Mouse (Mus musculus) cerebellum, postnatal 14 days (tissue): ENCODE measurements around the gene Gas7.

ENCODE experiments used
- DNase-seq, 2 experiments: peaks; one replicate each; pipeline ENCODE4 v3.0.0; 2021; ENCODE audit warnings: mixed read lengths in 2 of 2

Gene Gas7

GRCm38 (mm10) chr11:67627179-67627578, 171.9 kb downstream of the Gas7 start:
- no peak for DNase-seq

DNA sequence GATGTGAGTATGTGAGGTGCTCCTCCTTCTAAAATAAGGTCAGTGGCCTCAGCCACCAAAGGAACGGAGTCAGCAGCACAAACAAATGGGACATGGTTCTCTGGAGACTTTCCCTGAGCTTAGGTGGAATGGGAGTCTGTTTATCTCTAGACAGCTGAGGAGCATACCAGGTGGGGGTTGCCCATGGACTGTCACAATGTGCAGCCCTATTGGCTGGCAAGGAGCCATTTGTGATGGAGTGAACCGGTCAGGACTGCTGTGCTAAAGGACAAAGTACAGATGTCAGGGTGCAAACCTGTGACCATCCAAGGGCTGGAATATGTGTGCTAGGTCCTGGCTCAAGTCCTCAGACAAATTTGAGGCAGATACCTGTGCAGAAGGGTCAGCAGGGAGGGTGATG, 173.3 kb downstream of the Gas7 start:
- no peak for DNase-seq

- no peak for DNase-seq
Measured at GRCm38 (mm10) chr11:67632906-67633305, 177.7 kb downstream of the Gas7 start.

GRCm38 (mm10) chr11:67633620-67634229, 178.5 kb downstream of the Gas7 start:
- DNase-seq: no peak

DNA sequence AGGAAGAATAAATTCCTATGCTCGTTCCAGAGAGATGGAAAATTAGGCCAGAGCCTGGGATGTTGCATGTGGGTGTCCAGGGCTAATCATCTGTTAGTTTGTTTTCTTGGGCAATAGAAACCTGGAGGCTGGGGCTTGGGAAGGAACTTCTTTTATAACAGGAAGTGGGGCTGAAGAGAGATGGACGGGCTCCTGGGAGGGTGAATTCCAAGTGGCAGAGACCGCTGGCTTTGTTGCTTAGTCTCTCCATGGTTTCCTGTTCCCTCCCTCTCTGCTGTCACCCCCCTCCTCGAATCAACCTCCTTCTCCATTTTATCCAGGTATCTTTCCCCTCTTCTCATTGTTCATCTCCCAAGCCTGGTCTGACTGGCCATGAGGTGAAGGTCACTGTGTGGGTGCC, 181.0 kb downstream of the Gas7 start:
- no peak for DNase-seq

DNA sequence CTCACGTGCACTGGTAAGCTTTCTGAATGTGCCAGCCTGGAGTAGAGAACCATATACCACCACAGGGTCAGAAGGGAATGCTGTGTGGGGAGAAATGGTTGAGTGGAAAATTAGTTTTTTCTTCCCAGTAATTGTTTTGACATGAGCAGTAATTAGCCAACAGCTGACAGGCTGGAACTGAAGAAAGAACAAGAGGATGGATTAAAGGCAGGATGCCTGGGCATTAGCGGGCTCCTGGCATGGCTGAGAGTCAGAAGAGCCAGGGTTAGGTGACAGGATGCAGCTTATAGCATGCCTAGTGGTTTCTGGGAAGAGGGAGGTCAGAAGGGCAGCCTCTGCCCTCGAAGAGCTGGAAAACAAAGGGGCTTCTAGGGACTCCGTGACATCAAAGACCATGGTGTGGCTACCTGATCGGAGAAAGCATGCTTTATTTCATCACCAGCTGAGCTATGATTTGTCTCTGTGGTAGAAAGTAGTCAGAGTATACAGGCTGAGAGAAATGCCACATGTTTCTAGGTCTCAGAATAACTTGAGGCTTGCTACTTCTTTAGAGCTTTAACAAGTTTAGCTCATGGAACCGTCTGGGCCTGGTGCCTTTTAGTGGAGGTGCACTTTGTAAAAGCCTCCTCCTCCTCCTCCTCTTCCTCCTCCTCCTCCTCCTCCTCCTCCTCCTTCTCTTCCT, 181.8 kb downstream of the Gas7 start:
- DNase-seq: peak in 1 of 2 experiments; percentile 47

DNA sequence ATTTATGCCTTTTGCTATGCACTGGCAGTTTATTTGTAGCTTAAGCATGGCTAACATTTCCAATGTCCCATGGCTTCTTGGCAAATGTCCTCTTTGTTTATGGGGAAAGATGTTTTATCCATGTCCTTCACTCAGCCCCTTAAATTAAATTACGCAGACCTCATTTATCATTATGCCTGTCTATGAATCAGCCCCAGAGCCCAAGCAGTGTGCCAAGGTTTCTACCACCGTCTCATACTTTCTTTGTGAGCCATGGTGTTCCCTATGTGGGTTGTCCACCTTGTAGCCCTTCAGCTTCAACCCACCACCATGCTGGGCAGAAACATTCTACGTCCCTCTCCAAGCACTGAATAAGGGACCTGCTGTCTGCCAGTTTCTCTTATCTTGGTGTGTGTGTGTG, 183.2 kb downstream of the Gas7 start:
- no peak for DNase-seq

- no peak for DNase-seq
Measured at GRCm38 (mm10) chr11:67640299-67640698, 185.1 kb downstream of the Gas7 start.

DNA sequence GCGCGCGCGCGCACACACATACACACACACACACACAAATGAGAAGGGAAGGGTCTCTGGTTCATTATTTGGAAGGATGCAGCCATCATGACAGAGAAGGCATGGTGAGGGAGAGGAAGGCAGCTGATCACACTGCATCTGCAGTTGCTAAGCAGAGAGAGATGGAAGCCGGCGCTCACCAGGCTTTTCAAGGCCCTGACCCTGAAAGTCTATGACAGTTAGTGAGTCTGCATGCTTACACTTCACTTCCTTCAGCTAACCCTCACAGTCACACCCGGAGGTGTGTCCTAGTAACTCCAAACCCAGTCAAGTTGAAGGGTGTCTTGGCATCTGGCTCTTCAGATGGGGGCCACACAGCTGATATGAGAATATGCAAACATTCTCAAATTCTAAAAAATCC, 187.2 kb downstream of the Gas7 start:
- no peak for DNase-seq

GRCm38 (mm10) chr11:67642835-67643234, 187.6 kb downstream of the Gas7 start:
- DNase-seq: peak; percentile 50 to 58

DNA sequence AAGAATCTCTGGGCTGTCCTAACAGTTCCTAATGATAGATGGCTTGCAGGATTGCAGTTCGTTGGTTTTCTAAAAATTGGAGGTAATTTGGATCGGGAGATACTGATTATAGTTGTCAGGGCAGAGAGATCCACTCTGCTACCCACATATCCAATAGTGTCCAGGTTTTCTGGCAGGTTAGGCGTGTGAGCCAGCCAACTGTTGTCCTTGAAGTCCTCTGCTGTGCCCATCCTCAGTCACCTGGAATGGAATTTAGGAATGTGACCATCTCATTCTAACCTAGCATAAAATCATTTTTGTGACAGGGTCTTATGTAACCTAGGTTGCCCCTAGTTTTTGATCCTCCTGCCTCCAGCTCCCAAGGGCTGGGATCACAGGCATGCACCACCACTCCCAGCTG, 188.2 kb downstream of the Gas7 start:
- DNase-seq: peak; percentile 70 to 80

- DNase-seq: no peak
Measured at GRCm38 (mm10) chr11:67644632-67645149, 189.5 kb downstream of the Gas7 start.

DNA sequence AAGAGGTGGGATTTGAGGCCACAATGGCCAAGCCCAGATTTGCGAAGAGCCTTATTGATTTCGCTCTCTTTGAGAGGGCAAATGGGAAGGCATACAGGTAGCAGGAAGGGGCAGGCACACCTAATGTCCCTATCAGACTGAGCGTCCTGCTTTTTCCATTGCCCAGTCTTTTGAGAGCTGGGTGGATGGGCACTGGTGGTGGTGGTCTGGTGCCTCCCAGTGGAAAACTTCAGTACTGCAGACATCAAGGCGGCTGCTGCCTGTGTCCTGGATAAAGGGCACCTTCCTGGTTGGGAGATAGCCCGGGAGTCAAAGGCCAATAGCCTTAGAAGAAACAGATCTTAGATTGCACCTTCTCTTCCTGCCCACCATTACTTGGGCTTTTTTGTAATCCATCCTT, 192.5 kb downstream of the Gas7 start:
- peak; percentile 96 for DNase-seq

GRCm38 (mm10) chr11:67648651-67649407, 193.6 kb downstream of the Gas7 start:
- DNase-seq: peak; percentile 74 to 81

- peak in 1 of 2 experiments; percentile 24 for DNase-seq
Measured at GRCm38 (mm10) chr11:67649971-67650707, 194.9 kb downstream of the Gas7 start.

GRCm38 (mm10) chr11:67651731-67652130, 196.5 kb downstream of the Gas7 start:
- peak; percentile 56 to 60 for DNase-seq

DNA sequence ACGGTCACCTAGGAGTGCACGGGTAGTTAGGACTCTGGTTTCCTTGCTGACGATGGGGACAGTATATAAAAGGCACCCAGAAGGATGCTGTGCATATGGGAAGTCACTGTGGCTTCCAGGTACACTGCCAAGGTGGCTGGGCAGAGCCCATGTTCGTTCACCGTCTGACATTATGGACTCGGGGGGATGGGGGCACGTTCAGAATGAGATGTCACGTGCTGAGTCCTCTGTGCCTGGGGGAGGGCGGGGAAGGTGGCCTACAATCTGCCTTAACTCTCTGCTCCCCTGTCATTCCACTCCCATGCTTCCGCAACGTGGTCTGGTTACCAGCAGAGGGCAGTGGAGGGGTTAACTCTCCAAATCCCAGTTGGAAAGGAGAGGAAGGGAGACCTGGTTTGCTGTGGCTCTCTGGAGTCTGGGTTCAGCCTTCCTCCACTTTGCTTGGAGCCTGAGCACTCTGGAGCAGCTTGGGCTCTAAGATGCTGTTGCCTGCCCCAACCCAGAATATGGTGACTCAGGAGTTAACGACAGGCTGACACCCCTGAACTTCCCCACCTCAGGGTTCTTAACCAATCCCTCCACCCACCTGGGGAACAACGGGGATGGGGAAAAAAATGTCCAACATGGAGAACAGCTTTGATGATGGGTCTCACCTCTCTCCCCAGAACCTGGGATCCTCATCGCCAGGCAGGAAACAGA, 197.1 kb downstream of the Gas7 start:
- DNase-seq: peak; percentile 92

- DNase-seq: peak; percentile 70 to 72
Measured at GRCm38 (mm10) chr11:67652893-67653255, 197.6 kb downstream of the Gas7 start.

DNA sequence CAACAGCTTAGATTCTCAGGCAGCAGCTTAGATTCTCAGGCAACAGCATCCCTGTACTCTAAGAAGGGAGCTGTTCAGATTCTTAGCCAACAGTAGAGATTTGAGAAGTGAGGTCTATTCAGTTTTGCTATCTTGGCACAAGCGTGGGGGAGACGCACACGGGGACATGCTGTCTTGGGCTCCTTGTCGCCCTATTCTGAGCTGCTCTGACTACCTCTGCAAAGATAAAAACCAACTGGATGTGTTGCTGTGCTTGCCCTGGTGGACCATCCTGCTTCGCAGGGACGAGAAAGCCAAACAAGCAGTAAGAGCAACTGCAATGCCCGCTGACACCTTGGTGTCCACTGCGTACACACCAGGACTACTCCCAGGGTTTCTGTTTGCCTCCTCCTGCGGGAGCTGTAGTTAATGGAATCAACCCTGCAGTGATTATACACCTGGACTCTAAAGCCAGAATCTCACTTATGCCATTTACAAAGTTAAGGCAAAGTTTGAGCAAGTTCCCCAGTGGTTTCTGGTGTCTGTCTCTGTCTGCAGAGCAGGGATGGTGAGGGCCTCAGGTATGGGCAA, 198.4 kb downstream of the Gas7 start:
- DNase-seq: peak in 1 of 2 experiments; percentile 43

GRCm38 (mm10) chr11:67654514-67654913, 199.3 kb downstream of the Gas7 start:
- DNase-seq: peak in 1 of 2 experiments; percentile 50

DNA sequence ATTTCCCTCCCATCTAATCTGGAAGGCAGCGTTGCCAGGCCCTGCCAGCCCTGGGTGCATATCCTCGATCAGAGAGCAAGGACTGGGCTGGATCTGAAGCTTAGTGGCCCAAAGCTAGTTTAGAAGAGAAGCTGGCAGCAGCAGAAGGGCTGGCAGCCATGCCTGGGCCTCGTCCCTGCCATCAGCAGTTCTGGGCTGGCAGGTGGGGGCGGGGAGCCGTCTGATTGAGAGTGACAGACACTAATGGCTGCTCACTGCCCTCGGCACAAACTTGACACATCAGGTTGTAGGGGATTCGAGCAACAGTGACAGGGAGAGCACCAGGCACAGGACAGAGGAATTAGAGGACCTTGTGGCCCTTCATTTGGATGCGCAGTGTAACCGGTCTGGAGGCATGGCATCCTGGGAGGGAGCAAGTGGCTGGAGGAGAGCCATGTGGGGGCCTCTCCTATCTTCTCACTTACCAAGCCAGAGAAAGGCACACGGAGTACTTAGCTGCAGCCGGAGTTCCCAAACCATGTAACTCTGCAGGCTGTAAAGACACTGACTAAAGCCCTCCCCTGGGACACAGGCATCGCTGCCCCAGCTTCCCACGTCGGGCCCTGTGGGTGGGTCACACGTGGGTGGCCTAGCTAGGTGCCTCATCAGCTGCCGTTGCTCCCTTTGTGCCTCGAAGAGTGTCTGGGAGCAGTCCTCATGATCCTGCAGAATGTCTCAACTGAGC, 200.2 kb downstream of the Gas7 start:
- DNase-seq: peak; percentile 90 to 91
